Mouse (Mus musculus) brain, embryonic 14.5 days (tissue): ENCODE measurements around the gene Slc1a5.

Experiments used
- CTCF ChIP-seq: fragments of 200-500 bp; IDR thresholded peaks from 2 replicates; pipeline ENCODE4 v1.5.1; 2012; ENCODE audit warnings: inconsistent platforms, mild to moderate bottlenecking, moderate library complexity, borderline replicate concordance; ENCODE audit not compliant: insufficient read depth, insufficient read length; ENCODE audit errors: extremely low read depth
- POLR2A ChIP-seq: fragments of 200-500 bp; IDR thresholded peaks from 2 replicates; pipeline ENCODE4 v1.6.1; 2012; ENCODE audit warnings: mild to moderate bottlenecking, inconsistent platforms, borderline replicate concordance; ENCODE audit not compliant: poor library complexity, insufficient read depth, insufficient read length, severe bottlenecking; ENCODE audit errors: extremely low read depth

- TF ChIP-seq CTCF (no peak), POLR2A (no peak)
Observed at GRCm38 (mm10) chr7:16839427-16840108, 58.4 kb downstream of the Slc1a5 start.
